Mouse (Mus musculus) ZHBTc4 (cell line): ENCODE results near the gene Tlcd2.
A peak's percentile ranks its signal among the peaks of the same experiment; 100 is the strongest.
"Not testable (repeated sequence)": the region's sequence is repeated elsewhere in the genome, so short reads cannot be mapped to it uniquely, and the experiment has no call there.

Source experiments
- DNase-seq: peaks from one replicate; pipeline ENCODE4 v3.0.0-alpha.2; 2011; ENCODE audit warnings: low read depth, low spot score

Gene Tlcd2

DNA sequence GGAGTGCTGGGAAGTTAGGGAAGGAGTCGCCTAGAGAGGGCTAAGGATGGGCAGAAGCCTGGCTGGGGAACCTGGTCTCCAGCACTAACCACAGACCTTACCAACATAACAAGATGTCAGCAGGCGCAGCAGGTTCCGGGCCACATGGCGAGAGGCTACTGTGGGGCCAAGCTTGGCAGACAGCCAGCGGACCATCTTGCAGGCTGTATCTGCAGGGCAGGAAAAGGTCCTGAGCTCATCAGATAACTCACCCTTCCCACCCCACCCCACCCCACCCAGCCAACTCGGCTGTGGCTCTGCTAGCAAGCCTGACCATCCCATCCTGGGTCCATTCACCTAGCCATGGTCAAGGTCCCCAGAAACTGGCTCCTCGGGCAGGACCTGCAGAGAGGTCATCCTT lies 11.8 kb upstream of the Tlcd2 start:
- no peak for DNase-seq

GRCm38 (mm10) chr11:75450304-75450908 lies 11.1 kb upstream of the Tlcd2 start:
- DNase-seq = no peak

DNA sequence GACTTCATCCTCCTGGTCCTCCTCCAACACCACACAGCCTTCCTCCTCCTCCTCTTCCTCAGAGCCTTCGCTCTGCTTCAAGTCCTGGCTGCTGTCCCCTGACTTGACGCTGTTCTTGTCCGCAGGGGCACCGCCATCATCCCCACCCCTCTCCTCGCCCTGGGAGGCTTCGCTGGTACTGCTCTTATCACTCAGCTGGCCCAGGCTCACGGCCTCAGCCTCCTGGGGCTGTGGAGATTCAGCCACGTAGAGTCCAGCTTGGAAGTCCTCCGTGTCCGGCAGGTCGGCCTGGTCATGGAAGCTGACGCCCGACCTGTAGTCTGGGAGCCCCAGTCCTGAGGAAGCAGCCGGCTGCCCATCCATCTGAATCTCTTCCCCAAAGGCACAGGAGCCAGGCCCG lies 10.6 kb upstream of the Tlcd2 start:
- DNase-seq = no peak

DNA sequence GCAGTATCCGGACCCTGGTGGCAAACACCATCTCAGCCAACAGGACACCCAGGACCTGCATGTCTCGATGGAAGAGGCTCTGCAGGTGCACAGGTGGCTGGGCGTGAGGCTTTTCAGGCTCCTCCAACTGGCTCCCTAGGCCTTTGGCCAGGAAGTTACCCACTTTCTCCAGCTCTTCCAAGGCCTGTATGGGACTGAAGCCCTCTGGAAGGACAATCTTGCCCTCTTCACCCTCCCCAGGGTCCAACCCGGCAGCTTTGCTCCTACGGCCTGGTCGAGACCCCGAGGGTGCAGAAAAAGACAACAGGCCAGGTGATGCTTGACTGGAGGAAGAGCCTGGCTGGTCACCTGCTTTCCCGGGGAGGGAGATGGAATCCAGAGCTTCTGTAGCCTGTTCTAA lies 9.4 kb upstream of the Tlcd2 start:
- DNase-seq = no peak

- DNase-seq = no peak
Measured at GRCm38 (mm10) chr11:75452812-75453557, 8.5 kb upstream of the Tlcd2 start.

DNA sequence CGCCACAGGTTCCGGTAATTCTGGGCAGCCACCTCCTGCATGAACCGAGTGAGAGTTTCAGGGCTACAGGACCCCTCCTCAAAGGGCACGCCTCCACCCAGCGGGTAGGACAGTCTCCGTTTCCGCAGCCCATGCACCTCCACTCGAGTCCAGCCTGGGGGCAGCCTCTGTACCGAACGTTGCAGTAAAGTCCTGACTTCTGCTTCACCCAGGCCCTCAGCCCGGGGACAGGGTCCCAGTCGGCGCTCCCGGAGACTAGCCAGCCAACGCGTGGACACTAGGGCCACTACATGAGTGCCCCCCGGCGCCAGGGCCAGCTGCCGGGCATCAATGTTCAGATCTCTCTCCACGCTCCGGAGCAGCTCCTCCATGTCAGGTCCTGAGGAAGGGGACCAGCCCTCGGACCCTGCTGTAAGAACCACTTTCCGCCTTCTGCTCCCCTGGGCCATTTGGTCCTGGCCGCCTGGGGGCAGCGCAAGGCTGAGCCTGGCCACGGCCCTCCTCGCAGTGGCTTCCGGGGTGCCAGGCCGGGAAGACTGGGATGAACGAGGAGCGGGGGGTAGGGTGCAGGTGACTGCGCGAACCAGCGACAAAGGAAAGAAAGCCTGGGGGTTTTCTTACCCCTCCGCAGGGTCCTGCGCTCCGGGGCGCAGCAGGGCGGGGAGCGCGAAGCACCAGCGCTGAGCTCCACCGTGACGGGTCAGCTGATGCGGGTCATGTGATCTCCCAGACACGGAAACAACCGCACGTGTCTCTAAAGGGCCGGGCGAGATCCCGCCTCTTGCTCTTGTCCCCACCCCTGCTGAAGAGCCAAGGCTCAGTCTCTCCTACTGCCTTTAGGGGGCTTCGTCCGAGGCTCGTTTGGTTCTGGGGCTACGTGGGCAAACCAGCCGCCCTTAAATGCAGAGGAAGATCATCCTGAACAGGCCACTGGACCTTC lies 7.3 kb upstream of the Tlcd2 start, which contains the start of gene Wdr81:
Gene Wdr81 (minus strand): TSS at position 727 of the 940 bp plus-strand sequence.
- peak; percentile 95 for DNase-seq

DNA sequence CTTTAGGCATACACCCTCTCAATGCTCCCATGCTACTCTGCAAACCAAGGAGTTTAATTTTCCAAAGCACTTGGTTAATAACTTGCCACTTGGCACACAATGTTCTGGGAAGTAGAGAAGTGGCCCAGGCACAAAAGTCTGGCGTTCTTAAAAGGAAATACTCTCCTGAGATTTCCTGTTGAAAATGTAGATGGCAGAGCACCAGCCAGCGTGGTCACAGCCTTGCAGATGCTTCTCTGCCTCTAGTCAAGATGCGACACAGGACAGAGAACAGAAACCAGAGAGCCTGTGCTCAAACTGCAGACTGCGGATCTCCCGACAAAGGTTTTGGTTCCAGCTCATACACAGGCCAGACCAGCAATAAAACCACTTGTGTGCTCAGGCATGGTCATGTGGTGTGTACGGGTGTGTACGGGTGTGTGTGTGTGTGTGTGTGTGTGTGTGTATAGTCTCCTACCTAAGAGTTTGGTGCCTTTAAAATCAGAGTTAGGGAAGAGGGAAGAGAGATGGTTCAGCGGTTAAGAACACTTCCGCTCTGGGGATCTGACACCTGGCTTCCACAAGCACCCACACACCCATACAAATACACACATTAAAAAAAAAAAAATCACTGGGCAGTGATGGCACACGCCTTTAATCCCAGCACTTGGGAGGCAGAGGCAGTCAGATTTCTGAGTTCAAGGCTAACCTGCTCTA lies 6.3 kb upstream of the Tlcd2 start:
- no peak for DNase-seq

- DNase-seq = not testable (repeated sequence)
Measured at GRCm38 (mm10) chr11:75455971-75456370, 5.5 kb upstream of the Tlcd2 start.

DNA sequence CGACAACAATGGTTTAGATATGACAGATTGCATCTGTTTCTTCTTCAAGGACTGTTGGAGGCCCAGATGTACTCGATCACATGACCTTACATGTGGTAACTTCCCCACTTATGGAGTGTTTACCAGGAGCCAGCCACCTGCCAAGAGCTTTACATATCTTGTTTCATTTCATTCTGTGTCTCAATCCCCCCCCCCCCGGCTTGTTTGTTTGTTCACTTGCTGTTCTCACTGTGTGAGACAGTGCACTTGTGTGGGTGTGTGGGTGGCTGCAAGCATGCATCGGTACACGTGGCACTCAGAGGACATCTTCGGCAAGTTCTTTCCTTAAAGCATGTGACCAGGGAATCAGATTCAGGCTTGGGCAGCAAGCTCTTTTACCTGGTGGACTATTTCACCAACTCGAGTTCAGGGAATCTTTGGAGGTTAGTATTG lies 5.1 kb upstream of the Tlcd2 start:
- no peak for DNase-seq

- DNase-seq = peak; percentile 68
Measured at GRCm38 (mm10) chr11:75458169-75458568, 3.3 kb upstream of the Tlcd2 start.

DNA sequence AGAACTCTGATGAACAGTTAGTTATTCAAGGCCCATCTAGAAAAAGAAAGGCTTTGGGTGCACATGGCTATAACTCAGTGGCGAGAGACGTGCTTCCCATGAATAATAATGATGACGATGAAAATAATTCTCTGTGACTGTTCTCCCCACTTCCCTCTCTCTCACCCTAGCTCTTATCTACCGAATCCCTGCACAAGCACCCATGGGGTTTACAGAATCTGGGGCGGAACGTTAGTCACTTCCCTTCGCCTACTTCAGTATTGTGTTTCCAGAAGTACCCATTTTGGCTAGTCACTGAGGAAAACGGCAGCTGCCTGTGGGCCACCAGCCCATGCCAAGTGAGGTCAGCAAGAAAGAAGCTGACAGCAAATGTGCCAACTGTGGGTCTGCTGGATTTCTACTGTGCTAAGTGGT lies 2.9 kb upstream of the Tlcd2 start:
- DNase-seq = no peak

- DNase-seq = no peak
Measured at GRCm38 (mm10) chr11:75459141-75459711, 2.3 kb upstream of the Tlcd2 start.

DNA sequence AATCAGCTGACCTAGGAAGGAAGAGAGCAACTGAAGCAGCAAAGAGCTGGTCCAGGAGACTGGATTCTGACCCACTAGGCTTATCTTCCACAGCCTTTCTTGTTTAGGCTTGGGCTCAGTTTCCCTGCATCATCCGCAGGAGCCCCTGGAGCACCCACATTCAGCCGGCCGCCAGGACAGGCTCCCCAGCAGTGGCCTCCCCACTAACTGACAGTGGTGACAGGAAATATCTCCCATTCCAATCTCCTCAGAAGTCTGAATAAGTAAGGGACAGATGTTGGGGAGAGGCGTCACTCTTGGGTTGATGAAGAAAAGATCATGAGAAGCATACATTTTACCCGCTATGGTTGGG lies 1.8 kb upstream of the Tlcd2 start:
- no peak for DNase-seq

- DNase-seq = peak; percentile 94
Measured at GRCm38 (mm10) chr11:75460103-75460843, 1.2 kb upstream of the Tlcd2 start.

GRCm38 (mm10) chr11:75461743-75462252 lies 283 bp downstream of the Tlcd2 start:
- DNase-seq = no peak

GRCm38 (mm10) chr11:75462253-75462783 lies 803 bp downstream of the Tlcd2 start:
- peak; percentile 86 for DNase-seq

DNA sequence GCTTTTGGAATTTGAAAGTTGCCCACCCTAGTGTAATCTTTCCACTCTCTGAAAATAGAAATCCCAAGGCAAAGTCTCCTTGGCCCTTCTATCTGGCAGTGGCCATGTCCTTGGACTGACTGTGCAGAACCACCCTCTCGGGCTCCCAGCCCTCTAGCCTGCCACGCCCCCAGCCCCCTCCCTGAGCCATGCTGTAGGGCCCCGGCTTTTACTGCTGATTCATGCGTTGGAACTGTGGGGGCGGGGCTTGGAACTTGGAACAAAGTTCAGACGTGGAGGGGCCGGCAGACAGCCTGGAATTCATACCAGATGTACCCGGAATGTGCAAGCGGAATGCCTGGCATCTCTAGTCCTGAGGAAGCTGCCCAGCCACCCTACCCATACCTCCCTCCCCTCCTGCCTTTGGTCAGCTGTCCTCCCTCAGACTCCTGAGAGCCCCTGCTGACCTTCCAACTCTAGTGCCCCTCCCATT lies 1.4 kb downstream of the Tlcd2 start:
- DNase-seq = peak; percentile 96

DNA sequence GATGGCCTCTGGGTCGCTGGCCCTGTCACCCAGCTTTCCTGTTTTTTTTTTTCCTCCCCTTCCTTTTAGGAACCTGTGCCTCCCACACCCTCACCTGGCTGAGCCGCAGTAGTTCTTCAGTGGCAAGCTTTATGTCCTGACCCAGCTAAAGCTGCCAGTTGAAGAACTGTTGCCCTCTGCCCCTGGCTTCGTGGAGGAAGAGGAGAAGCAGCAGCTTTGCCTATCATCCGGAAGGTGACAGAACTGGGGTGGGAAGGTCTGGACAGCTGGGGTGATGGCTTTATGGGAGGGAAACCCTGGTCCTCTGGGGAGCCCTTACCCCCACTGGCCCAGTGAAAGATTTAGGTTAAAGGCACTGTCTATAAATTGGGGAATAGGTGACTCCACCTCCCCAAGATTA lies 2.1 kb downstream of the Tlcd2 start:
- no peak for DNase-seq

DNA sequence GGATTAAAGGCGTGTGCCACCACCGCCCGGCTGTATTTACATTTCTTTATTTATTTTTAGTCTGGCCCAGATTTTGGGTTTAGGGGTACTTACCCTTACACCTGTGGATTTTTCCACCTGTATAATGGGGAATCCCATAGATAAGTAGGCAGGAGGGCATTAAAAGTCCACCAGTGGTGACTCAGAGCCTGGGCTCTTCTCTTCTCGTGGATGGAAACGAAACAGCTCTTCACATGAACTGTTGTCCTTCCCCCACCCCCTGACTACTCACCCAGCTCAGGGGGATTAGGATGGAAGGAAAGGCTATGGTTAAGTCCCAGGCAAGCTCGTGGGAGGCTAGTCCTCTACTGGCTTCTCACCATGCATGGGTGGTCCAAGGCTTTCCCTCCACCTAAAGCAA lies 2.9 kb downstream of the Tlcd2 start:
- no peak for DNase-seq

- no peak for DNase-seq
Measured at GRCm38 (mm10) chr11:75465051-75465450, 3.5 kb downstream of the Tlcd2 start.
